Mouse (Mus musculus) ES-E14 (cell line): ENCODE results near the gene Zer1.

ENCODE experiments used
- MAFK ChIP-seq: IDR thresholded peaks from 2 replicates; pipeline ENCODE4 v1.6.1; 2014; ENCODE audit warnings: mild to moderate bottlenecking, low read depth, low read length, inconsistent platforms; ENCODE audit not compliant: insufficient read depth
- ZC3H11A ChIP-seq: IDR thresholded peaks from 2 replicates; pipeline ENCODE4 v1.6.1; 2012; ENCODE audit warnings: low read depth, mild to moderate bottlenecking, inconsistent platforms, low read length, borderline replicate concordance

DNA sequence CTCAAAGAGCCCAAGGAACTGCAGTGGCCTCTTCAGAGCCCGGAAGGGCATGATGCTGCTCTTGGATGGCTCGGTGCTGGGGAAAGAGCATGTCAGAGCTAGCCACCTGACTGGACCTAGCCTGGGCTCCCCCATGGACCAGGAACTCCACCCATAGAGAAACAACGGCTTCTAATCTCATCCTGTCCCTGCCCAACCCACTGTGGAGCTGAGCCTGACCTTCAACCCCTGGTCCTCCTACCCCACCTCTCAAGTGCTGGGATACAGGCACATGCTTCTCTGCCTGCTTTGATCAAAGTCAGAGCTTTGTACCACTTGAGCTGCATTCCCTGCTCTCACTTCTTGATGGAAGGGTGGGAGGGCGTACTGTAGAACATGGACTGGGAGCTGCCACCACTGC, 16.1 kb downstream of the Zer1 start:
- TF ChIP-seq MAFK (no peak), ZC3H11A (no peak)
